Mouse (Mus musculus) ES-E14 (cell line): ENCODE measurements at regions not wholly inside any gene's neighbourhood (a gene's known extent, or its start where the extent isn't known, plus 50 kb on each side); places are given as distances from the start of the nearest gene placed in this dataset.

Experiments used
- MAFK ChIP-seq: IDR thresholded peaks from 2 replicates; pipeline ENCODE4 v1.6.1; 2014; ENCODE audit warnings: mild to moderate bottlenecking, low read depth, low read length, inconsistent platforms; ENCODE audit not compliant: insufficient read depth
- ZNF384 ChIP-seq: IDR thresholded peaks from 2 replicates; pipeline ENCODE4 v1.6.1; 2012; ENCODE audit warnings: low read depth, low read length, inconsistent platforms

- TF ChIP-seq MAFK = no peak
- TF ChIP-seq ZNF384 = no peak
Measured at GRCm38 (mm10) chr1:17545311-17545710, 600.4 kb downstream of the Crisp4 start.
